Mouse (Mus musculus): Measurements from ENCODE around the gene Atl1.
A peak's percentile ranks its signal among the peaks of the same experiment; 100 is the strongest.

Atl1 gene

DNA sequence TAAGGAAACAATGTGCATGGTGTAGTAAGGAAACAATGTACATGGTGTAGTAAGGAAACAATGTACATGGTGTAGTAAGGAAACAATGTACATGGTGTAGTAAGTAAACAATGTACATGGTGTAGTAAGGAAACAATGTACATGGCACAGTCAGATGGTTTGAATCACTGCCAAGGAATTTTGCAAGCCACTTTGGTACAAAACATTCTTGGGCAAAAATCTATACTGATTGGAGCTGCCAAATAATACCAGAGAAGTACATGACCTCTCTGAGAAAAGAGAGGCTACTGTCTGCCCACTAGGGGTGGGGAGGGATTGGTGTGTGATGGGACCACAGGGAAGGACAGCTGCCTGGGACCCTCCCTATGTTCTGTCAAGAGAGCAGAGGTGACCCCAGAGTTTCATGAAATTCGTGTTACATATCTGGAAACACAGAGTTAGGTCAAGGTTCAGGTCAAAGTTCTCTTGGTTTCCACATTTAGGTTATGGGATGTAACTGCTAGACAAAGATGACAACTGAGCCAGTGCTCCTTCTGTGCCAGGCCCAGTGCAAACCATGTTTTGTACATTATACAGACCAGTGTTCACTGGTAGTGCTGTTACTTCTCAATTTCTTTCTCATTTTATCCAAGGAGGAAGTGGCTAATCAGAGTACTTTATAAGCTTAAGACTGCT, 49.4 kb downstream of the Atl1 start:
- DNase-seq (ENCODE audit: low spot score) = no peak

DNA sequence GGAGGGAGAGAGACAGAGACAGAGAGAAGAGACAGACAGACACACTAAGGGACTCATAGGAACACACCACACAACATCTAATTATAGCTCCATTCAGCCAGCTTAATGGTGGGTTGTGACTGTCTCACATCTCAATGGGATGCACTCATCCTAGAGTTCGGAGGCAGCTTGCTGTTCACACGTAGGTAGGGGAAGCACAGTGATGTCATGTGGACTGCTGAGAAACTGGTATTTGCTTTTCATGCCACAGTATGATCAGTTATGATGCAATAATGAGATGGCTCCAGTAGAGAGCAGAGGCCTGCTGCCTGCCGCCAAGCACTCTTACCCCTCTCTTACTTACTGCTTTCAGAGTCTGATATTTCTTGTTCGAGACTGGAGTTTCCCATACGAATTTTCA, 53.4 kb downstream of the Atl1 start:
- no peak for DNase-seq (ENCODE audit: low spot score)

DNA sequence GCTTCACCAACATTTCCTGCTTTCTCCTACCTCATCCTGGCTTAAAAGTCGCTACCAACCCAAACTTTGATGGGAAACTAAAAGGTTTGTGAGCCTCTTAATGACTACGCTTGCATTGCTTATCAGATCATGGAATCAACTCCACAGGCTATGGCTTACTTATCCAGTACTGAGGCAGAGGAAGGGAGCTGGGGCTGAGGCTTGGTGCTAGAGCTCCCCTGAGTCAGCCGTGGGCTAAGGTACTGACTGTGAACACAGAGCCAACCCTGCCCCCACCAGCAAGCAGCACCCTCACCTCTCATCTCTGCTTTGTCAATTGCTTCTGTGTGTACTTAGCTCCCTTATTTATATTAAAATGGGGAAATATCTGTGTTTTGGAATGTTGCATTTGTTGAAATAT, 55.1 kb downstream of the Atl1 start:
- no peak for DNase-seq (ENCODE audit: low spot score)

DNA sequence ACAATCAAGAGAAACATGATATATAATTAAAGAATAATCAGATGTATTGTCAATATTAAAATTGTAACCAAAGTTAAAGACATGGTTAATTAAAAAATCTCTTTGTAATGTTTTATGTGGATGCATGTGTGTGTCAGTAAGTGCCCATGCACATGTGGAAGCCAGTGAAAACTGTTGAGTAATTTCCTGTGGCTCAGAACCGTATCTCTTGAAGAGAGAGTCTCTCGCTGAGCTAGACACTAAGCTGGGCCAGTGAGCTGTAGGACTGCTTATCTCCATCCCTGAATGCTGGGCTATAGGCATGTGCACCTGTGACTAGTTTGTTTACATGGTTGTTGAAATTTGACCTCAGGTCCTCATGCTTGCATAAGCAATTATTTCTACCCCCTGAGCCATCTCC, 65.0 kb downstream of the Atl1 start:
- no peak for DNase-seq (ENCODE audit: low spot score)

GRCm38 (mm10) chr12:69962468-69962867, 70.1 kb downstream of the Atl1 start:
- DNase-seq (ENCODE audit: low spot score) = no peak

- DNase-seq (ENCODE audit: low spot score) = no peak
Measured at GRCm38 (mm10) chr12:69963141-69963540, 70.7 kb downstream of the Atl1 start.

DNA sequence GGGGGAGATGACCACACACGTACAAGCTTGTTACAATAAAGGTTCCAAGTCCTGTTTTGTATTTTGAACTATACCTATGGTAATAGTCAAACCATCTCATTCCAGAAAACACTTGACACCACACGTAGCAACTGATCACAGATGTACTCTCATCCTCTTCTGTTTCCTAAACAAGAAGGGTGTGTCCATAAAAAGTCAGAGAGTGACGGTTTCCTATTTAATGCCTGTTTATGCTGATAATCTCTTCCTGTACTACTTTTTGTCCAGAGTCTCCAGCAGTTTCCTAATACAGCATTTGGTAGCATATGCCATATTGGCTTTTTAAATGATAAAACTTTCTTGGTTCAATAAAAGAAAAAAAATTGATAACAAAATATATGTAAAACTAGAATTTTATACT, 73.2 kb downstream of the Atl1 start:
- DNase-seq (ENCODE audit: low spot score) = no peak

- DNase-seq (ENCODE audit: low spot score) = no peak
Measured at GRCm38 (mm10) chr12:69966071-69966470, 73.7 kb downstream of the Atl1 start.

DNA sequence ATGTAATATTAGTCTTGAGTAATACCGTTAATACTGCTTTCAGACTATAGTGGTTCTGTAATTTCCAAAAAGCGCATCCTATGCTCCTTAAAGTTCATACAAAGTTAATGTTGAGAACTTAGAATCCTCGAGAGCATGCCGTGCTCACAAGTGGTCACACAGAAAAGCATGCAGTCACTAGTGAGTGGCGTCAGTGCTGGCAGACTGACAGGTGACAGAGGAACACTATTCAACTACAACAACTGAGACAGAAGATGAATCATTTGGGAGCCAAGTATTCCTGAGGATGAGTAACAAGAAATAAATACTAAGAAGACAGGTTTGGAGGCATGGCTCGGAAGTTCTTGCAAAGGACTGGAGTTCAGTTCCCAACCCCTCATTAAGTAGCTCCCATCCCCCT, 74.7 kb downstream of the Atl1 start:
- no peak for DNase-seq (ENCODE audit: low spot score)

DNA sequence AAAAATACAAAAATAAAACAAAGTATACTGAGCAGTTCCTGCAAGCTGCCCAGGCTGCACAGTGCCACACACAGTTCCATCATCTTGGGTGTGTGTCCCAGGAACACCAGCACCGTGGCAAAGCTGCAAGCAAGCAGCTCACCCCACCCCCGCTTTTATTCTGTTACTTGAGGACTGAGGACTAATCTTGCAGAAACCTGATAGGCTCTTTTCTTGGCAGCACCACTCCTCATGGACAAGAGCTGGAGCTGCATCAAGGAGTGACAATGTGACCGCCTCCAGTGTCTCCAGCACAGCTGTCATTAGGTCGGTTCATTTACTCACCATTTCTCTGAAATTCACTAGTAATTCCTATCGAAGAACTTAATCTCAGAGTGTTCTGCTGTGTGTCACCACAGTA, 75.7 kb downstream of the Atl1 start:
- DNase-seq (ENCODE audit: low spot score) = no peak

DNA sequence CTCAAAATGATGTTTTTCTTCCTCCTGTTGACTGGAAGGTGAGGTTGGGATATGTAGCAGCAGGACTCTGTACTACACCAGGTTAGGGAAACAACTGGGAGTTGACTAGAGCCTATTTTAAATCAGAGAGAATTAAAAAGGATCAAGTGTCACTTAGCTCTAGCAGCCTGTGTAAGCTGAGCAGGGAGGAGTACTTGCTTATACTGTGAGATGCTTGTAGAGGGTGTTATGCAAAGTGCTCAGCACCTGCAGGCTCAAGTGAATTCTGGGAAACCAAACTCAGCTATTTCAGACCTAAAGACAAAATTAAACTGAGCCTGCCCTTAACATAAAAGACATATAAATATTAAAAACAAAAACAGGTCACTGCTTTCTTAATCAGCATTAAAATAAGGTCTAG, 81.3 kb downstream of the Atl1 start:
- DNase-seq (ENCODE audit: low spot score) = no peak

DNA sequence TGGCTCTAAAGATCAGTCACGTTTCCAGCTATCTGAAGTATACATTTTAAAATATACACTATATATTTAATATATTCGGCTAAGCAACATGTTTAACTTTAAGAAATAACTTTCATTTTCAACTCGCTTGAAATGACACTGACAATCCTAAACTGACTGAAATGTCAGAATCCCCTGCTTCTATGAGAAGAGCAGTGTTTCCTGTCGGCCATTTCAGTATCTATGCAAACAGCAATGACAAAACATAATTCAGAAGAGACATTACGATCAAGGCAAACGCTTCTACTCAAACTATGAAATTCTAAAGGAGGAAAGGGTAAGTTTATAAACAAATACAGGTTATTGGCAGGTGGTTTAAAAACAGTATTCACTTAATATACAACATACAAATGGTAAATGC, 84.3 kb downstream of the Atl1 start:
- no peak for DNase-seq (ENCODE audit: low spot score)

DNA sequence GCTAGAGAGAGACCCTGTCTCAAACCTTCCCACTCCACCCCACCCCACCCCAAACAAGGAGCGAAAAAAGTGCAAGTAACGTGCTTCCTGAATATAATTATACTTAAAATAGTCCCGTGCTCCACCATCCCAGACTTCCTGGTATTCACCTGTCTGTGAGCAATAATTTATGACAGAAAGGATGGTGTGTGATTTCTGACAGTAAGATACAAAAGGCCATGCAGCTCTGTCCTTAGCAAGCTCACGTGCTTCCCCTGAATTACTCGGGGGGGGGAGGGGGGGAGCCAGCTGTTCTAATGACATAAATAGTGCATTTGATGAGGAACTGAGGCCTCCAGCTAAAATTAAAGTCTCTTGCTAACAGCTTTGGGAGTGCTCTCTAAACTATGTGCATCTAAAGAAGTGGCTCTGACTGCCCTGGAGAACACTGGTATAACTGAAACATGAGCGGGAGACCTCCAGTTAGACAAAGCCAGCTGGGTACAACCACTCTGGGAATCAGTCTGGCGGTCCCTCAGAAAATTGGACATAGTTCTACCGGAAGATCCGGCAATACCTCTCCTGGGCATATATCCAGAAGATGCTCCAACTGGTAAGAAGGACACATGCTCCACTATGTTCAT, 85.1 kb downstream of the Atl1 start:
- DNase-seq (ENCODE audit: low spot score) = no peak

DNA sequence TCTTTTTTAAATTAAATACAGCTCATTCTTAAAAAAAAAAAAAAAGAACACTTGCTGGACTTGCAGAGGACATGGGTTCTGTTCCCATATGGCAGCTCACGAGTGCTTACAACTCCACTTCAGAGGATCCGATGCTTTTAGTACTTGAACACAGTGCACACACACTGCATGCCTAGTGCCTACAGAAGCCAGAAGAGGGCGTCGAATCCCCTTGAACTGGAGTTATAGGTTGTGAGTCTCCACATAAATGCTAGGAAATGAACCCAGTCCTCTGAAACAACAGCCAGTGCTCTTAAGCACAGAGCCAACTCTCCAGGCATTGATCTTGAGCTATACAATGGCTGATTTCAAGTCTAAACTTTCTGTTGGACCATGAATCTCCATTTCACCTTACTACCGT, 90.5 kb downstream of the Atl1 start:
- DNase-seq (ENCODE audit: low spot score) = no peak

DNA sequence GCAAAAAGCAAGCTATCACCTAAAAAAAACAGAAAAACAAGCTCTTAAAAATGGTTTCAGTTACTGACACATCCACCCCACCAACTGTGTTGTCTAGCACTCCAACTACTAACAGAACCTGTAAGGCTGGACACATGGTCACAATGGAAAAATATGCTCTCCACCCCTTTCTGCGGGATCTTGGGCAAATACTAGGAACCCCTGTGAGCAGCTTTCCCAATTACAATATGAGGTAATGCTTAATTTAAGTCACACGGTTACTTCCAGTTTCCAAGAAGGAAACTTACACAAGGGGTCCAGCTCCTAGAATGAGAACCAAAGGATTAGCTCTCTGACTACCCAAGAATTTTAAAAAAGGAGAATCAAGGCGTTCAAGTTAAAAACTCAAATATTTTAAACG, 93.1 kb downstream of the Atl1 start:
- DNase-seq (ENCODE audit: low spot score) = no peak

DNA sequence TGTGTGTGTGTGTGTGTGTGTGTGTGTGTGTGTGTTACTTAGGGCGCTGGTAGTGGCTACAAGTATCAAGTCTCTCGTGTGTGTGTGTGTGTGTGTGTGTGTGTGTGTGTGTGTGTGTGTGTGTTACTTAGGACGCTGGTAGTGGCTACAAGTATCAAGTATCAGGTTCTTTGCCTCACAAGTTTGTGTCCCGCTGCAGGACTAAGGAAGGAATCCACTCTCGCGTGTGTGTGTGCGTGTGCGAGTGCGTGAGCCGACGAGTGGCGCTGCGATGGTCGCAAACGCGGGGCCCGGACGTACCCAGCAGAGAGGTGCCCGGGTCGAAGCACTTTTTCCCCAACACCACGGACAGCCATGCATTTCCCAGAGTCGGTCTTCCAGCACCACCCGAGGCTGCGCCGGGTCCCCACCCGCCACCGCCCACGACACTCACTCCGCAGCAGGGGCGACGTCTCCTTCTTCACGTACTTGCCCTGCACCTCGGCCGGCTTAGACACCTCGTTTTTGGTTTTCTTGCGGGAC, 93.9 kb downstream of the Atl1 start:
- no peak for DNase-seq (ENCODE audit: low spot score)

DNA sequence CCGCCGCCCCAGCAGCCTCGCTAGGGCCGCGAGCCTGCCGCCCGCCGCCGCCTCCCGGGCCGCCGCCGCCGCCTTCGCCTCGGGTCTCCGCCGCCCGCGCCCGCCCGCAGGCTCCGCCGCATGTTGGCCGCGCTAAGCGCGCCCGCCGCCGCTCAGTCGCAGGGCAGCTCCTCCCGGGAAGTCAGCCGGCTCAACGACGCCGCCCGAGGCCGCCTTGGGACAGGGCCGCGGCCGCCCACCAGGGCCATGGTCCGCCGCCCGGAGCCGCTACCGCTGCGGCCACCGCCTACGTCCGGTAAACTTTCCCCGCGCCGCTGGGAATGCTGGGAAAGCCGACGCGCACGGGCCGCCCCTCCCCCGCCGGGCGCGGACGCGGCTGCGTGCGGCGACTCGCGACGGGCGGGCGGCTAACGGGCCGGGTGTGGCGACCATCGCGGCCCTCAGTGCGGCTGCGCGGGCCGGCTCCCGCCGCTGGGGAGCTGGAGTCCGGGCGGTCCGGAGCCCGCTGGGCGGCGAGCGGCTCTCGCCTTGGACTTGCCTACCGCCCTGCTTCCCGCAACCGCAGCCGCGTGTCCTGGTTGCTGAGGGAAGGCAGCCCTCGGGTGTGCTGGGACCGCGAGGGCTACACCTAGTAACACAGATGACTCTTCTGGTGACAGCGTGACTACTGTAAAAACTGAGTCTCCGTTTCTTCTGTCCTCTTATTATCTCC, 94.5 kb downstream of the Atl1 start, which contains the start of gene Sav1:
Gene Sav1 (minus strand): TSS at position 217 of the 712 bp plus-strand sequence.
- DNase-seq (ENCODE audit: low spot score) = peak; percentile 42

- DNase-seq (ENCODE audit: low spot score) = no peak
Measured at GRCm38 (mm10) chr12:69995382-69995781, 103.0 kb downstream of the Atl1 start.

DNA sequence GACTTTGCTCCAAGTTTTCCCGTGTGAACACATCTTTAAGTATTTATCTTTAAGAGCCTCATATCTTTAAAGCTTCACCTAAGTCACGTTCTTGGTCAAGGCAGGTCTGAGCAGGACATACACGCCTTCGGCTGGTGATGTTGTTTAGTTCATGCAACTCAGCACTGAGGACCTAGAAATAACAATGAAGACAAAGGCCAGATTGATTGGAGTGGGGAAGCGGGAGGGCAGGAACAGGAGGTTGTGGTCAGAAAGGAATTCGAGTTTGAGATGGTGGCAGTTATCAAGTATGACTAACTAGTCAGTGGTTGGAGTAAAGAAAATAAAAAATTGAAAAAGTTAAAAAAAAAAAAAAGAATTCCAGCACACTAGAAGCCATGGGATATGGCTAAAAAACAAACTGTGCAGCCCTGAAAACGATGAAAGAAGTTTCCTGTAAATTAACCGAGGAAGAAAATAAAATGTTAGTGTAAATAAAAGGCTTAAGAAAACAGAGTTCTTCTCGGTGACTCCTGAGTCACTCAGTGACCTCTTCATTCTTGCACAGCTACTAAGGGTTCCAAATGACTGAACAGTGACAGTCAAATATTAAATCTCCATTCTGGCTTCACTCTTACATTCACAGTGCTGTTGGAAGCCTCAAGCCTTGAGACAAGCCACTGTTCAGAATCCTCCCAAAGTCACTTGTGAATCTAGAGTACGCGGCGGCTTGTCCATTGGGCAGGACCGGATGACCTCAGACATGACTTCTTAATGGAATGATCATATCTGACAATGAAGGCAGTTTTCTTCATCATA, 106.0 kb downstream of the Atl1 start:
- no peak for DNase-seq (ENCODE audit: low spot score)

DNA sequence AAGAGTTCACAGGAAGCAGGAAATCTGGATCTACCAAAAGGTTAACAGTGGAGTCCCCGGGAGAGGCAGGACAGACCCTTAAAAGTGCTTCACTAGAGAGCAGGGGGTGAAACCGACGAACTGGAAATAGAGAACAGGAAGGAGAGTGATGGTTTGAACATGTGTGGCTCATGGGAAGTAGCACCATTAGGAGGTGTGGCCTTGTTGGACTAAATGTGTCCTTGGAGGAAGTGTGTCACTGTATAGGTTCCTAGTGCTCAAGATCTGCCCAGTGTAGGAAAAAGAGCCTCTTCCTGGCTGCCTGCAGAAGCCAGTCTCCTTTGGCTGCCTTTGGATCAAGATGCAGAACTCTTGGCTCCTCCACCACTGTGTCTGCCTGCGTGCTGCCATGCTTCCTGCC, 112.7 kb downstream of the Atl1 start:
- DNase-seq (ENCODE audit: low spot score) = no peak

DNA sequence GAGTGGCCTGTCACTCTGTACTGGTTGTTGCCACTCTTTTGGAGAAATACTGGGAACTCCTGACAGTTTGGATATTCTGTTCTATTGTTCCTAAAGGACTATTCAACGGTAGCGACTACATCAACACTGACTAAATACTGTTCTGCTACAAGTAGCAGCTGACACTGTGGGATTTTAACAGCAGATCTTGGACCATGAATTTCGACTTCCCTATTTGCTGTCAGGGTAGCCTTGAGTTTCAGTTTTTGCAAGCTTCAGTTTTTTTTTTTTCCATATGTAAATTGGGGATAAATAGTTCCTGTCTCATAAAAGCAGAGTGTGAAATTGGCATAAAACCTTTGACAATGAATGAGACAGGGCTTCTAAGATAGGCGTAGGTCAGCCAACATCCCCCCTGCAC, 117.9 kb downstream of the Atl1 start:
- DNase-seq (ENCODE audit: low spot score) = no peak

GRCm38 (mm10) chr12:70011681-70012080, 119.3 kb downstream of the Atl1 start:
- no peak for DNase-seq (ENCODE audit: low spot score)
